Mouse (Mus musculus): ENCODE measurements around the gene Stat5b. TPM values are rescaled to one million over a fixed set of nuclear protein-coding genes. Genes with fewer than 3 reads are reported as not detected.

The Stat5b gene
- polyA plus RNA-seq, 1 experiment from 2014 or later, result 17.9 TPM

DNA sequence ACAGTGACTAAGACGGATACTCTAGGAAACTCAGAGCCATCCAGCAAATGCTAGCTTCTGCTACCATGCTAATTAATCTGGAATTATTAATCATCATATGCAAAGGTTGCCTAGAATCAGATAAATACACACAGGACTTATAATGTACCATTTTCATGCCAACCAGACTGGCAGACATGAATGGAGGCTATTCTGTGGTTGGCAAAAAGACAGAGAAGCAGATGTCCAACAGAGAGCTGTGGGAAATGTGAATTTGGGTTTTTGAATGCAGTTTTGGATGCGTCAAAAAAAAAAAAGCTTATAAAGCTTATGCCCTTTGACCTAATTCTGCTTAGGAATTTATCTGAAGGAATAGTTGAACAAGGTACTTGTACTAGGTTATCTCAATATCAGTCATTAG is 64.8 kb downstream of the Stat5b start:
- H3K4me1 ChIP-seq (ENCODE audit: insufficient read depth, low read depth, low read length), result no peaks in the 10 kb centered on the region
- H3K27ac ChIP-seq (ENCODE audit: low read length), result no peak overlapping the region
- TF ChIP-seq EP300 (IDR thresholded peaks at IDR 0.05) (no peak), CTCF (IDR thresholded peaks at IDR 0.05) (no peak)
- WGBS, result 94% methylated on average over 2 of the region's 2 CpGs
- no peak overlapping the region for H3K9ac ChIP-seq (replicated peaks; ENCODE audit: low read depth)
- ATAC-seq (no peak), DNase-seq (ENCODE audit: low spot score) (no peak)
- no peak overlapping the region for H3K4me3 ChIP-seq (ENCODE audit: low read depth, low read length)
- H3K9me3 ChIP-seq (ENCODE audit: low read length), result no peaks in the 10 kb centered on the region
- H3K4me2 ChIP-seq (replicated peaks; ENCODE audit: low read depth, low read length), result no peak overlapping the region
- no peaks in the 10 kb centered on the region for H3K27me3 ChIP-seq (replicated peaks; ENCODE audit: insufficient read depth, low read length)
- peaks cover 45% of the 10 kb centered on the region for H3K36me3 ChIP-seq (ENCODE audit: insufficient read depth, low read length)

DNA sequence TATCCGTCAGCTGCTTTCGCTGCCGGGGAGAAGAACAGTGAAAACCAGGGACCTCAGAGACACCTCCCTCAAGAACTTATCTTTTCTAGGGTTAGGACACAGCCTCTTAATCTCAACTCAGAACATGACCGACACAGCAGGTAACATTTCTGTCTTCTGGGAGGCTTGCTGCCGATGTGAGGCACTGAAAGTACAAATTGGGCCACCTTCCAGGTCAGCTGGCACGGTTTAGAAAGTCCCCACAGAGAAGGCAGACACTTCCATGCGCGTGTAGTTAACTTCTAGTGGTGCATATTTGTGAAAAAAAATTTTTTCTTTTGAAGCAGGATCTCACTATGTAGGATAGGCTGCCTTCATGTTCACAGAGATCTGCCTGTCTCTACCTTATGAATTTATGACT is 66.2 kb downstream of the Stat5b start:
- Histone ChIP-seq H3K4me3 (ENCODE audit: low read depth, low read length) (no peak overlapping the region), H3K36me3 (ENCODE audit: insufficient read depth, low read length) (peaks cover 46% of the 10 kb centered on the region), H3K4me2 (replicated peaks; ENCODE audit: low read depth, low read length) (no peak overlapping the region), H3K27ac (ENCODE audit: low read length) (no peak overlapping the region), H3K9me3 (ENCODE audit: low read length) (no peaks in the 10 kb centered on the region), H3K9ac (replicated peaks; ENCODE audit: low read depth) (no peak overlapping the region), H3K4me1 (ENCODE audit: insufficient read depth, low read depth, low read length) (no peaks in the 10 kb centered on the region), H3K27me3 (replicated peaks; ENCODE audit: insufficient read depth, low read length) (no peaks in the 10 kb centered on the region)
- DNase-seq (ENCODE audit: low spot score) (no peak), ATAC-seq (no peak)
- TF ChIP-seq EP300 (IDR thresholded peaks at IDR 0.05) (no peak), CTCF (IDR thresholded peaks at IDR 0.05) (no peak)
- WGBS, result 81% methylated on average over 8 of the region's 8 CpGs

DNA sequence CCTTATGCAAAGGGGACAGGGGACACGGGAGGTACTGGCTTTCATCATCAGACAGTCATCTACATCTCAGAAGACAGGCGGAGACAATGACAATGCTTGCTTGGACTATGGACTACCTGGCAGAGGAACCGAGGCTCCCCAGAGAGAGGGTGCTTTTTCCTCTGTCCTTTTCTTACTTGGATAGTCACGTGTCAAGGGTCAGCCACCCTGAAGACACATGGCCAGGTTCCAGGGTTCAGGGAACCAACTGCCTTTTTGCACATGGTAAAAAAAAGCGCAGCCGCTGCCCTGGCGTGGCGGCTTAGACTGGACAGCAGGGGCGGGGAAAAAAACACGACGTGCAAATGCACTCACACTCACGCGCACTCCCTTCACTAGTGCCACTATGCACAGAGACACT is 68.0 kb downstream of the Stat5b start:
- DNase-seq (ENCODE audit: low spot score), result no peak
- no peaks in the 10 kb centered on the region for H3K9me3 ChIP-seq (ENCODE audit: low read length)
- no peak overlapping the region for H3K9ac ChIP-seq (replicated peaks; ENCODE audit: low read depth)
- no peaks in the 10 kb centered on the region for H3K4me1 ChIP-seq (ENCODE audit: insufficient read depth, low read depth, low read length)
- no peak for ATAC-seq
- TF ChIP-seq CTCF (IDR thresholded peaks at IDR 0.05), result no peak
- TF ChIP-seq EP300 (IDR thresholded peaks at IDR 0.05), result no peak
- peaks cover 35% of the 10 kb centered on the region for H3K36me3 ChIP-seq (ENCODE audit: insufficient read depth, low read length)
- no peak overlapping the region for H3K4me3 ChIP-seq (ENCODE audit: low read depth, low read length)
- H3K27ac ChIP-seq (ENCODE audit: low read length), result no peak overlapping the region
- H3K27me3 ChIP-seq (replicated peaks; ENCODE audit: insufficient read depth, low read length), result no peaks in the 10 kb centered on the region
- WGBS, result 81% methylated on average over 13 of the region's 13 CpGs
- H3K4me2 ChIP-seq (replicated peaks; ENCODE audit: low read depth, low read length), result no peak overlapping the region

DNA sequence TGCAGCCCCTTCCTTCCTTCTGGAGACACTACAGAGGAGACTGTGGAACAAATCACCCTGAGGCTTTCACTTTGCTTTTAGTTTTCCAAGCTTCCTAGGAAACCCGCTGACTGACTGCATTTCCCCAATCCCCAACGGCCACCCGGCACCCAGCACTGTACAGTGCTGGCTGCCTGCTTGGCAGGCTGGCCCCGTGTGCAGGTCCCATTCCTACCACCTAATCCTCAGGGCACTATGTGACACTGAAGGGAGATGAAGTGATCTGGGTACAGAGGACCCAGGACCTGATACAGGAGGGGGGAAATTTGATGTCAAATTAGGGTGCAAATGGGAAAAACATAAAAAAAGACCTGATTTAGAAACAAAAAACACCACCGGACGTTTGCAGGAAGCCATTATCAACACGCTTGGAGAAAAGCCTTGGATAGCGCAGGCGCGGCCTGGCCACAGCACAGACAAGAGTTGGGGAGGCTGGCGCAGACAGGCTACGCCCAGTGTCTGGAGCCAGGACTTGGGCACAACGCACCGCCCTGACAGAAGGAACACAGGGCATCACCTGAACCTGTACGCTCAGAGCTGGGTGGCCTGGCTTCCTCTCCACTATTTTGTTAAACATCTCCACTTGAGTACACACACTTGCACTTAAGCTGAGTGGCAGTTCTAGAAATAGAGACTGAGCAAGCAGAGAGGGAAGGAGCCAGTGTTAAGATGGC is 68.6 kb downstream of the Stat5b start:
- Histone ChIP-seq H3K9ac (replicated peaks; ENCODE audit: low read depth) (0 out of 2 replicates have a peak overlapping the region, but pooled peaks have one; percentile 23), H3K27me3 (replicated peaks; ENCODE audit: insufficient read depth, low read length) (no peaks in the 10 kb centered on the region), H3K4me1 (ENCODE audit: insufficient read depth, low read depth, low read length) (no peaks in the 10 kb centered on the region), H3K36me3 (ENCODE audit: insufficient read depth, low read length) (peaks cover 33% of the 10 kb centered on the region), H3K27ac (ENCODE audit: low read length) (0 out of 2 replicates have a peak overlapping the region, but pooled peaks have one; percentile 32), H3K4me3 (ENCODE audit: low read depth, low read length) (no peak overlapping the region), H3K4me2 (replicated peaks; ENCODE audit: low read depth, low read length) (no peak overlapping the region; the same call in 1 of the 2 replicates), H3K9me3 (ENCODE audit: low read length) (no peaks in the 10 kb centered on the region)
- 68% methylated on average over 15 of the region's 15 CpGs for WGBS
- DNase-seq (ENCODE audit: low spot score) (peak; percentile 78), ATAC-seq (peak; percentile 96)
- no peak for TF ChIP-seq EP300 (IDR thresholded peaks at IDR 0.05)
- TF ChIP-seq CTCF (IDR thresholded peaks at IDR 0.05), result no peak

DNA sequence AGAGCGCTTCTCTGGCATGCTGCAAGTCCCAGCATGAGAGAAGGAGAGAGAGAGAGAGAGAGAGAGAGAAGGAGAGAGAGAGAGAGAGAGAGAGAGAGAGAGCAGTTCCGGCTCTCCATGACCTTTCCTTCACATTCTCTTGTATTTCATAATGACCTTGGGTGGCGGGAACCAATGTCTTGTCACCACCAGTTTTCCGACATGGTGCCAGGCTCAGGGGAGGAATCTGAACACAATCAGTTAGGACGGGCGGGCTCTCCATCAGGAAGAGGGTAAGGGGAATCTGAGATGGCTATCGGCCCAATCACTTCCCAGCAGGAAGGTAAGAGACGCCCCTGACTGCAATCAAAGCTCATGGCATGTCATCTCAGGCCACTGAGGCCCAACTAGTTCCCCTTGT is 70.3 kb downstream of the Stat5b start:
- Histone ChIP-seq H3K27ac (ENCODE audit: low read length) (no peak overlapping the region), H3K4me1 (ENCODE audit: insufficient read depth, low read depth, low read length) (no peaks in the 10 kb centered on the region), H3K9me3 (ENCODE audit: low read length) (no peaks in the 10 kb centered on the region), H3K27me3 (replicated peaks; ENCODE audit: insufficient read depth, low read length) (no peaks in the 10 kb centered on the region), H3K4me2 (replicated peaks; ENCODE audit: low read depth, low read length) (no peak overlapping the region), H3K9ac (replicated peaks; ENCODE audit: low read depth) (no peak overlapping the region), H3K4me3 (ENCODE audit: low read depth, low read length) (no peak overlapping the region), H3K36me3 (ENCODE audit: insufficient read depth, low read length) (peaks cover 33% of the 10 kb centered on the region)
- WGBS, result 73% methylated on average over 8 of the region's 8 CpGs
- TF ChIP-seq EP300 (IDR thresholded peaks at IDR 0.05) (no peak), CTCF (IDR thresholded peaks at IDR 0.05) (no peak)
- no peak for ATAC-seq
- no peak for DNase-seq (ENCODE audit: low spot score)

DNA sequence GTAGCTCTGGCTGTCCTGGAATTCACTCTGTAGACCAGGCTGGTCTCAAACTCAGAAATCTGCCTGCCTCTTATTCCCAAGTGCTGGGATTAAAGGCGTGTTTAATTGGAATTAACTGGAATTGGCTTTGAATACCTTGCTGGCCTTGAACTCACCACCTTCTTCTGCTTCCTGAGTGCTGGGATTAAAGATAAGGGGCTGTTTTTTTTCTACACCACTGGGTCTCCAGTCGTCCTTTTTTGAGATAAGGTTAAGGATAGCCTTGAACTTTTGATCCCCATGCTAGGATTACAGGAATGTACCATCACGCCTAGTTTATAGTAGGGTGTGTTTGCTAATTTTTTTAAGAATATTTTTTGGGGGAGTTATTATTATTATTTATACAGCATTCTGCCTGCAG is 72.5 kb downstream of the Stat5b start:
- H3K9me3 ChIP-seq (ENCODE audit: low read length), result no peaks in the 10 kb centered on the region
- H3K9ac ChIP-seq (replicated peaks; ENCODE audit: low read depth), result no peak overlapping the region
- no peaks in the 10 kb centered on the region for H3K27me3 ChIP-seq (replicated peaks; ENCODE audit: insufficient read depth, low read length)
- no peak overlapping the region for H3K4me3 ChIP-seq (ENCODE audit: low read depth, low read length)
- H3K36me3 ChIP-seq (ENCODE audit: insufficient read depth, low read length), result peaks cover 20% of the 10 kb centered on the region
- no peaks in the 10 kb centered on the region for H3K4me1 ChIP-seq (ENCODE audit: insufficient read depth, low read depth, low read length)
- WGBS, result 54% methylated on average over 3 of the region's 3 CpGs
- no peak overlapping the region for H3K4me2 ChIP-seq (replicated peaks; ENCODE audit: low read depth, low read length)
- no peak overlapping the region for H3K27ac ChIP-seq (ENCODE audit: low read length)
- TF ChIP-seq CTCF (IDR thresholded peaks at IDR 0.05) (no peak), EP300 (IDR thresholded peaks at IDR 0.05) (no peak)
- ATAC-seq (no peak), DNase-seq (ENCODE audit: low spot score) (no peak)
